Mouse (Mus musculus) intestine, embryonic 15.5 days (tissue): ENCODE data around the gene Ypel2. TPM values are rescaled to one million over a fixed set of nuclear protein-coding genes. Genes with fewer than 3 reads are reported as not detected.

Experiments
- ATAC-seq: fragments of 200-750 bp; cut with Nextera tagmentation; 2 replicates; pipeline ENCODE4 v1.8.0; 2017; ENCODE audit warnings: moderate TSS enrichment, moderate library complexity
- H3K27ac ChIP-seq: fragments of 300-500 bp; sonication (generic); 2 replicates; pipeline ENCODE4 v1.5.1; 2015; ENCODE audit warnings: mild to moderate bottlenecking, inconsistent platforms
- H3K27me3 ChIP-seq: fragments of 300-500 bp; sonication (generic); replicated peaks from 2 replicates; pipeline ENCODE4 v1.6.1; 2015; ENCODE audit warnings: inconsistent platforms
- H3K36me3 ChIP-seq: fragments of 300-500 bp; sonication (generic); 2 replicates; pipeline ENCODE4 v1.6.1; 2015; ENCODE audit warnings: inconsistent platforms
- H3K4me1 ChIP-seq: fragments of 300-500 bp; sonication (generic); replicated peaks from 2 replicates; pipeline ENCODE4 v1.6.1; 2015; ENCODE audit warnings: inconsistent platforms
- H3K4me2 ChIP-seq: fragments of 300-500 bp; sonication (generic); replicated peaks from 2 replicates; pipeline ENCODE4 v1.6.1; 2015; ENCODE audit warnings: mild to moderate bottlenecking, inconsistent platforms
- H3K4me3 ChIP-seq: fragments of 300-500 bp; sonication (generic); replicated peaks from 2 replicates; pipeline ENCODE4 v1.5.1; 2015; ENCODE audit warnings: inconsistent platforms
- H3K9ac ChIP-seq: fragments of 300-500 bp; sonication (generic); 2 replicates; pipeline ENCODE4 v1.6.1; 2015; ENCODE audit warnings: inconsistent platforms
- H3K9me3 ChIP-seq: fragments of 300-500 bp; sonication (generic); 2 replicates; pipeline ENCODE4 v1.6.1; 2016; ENCODE audit warnings: inconsistent platforms
- WGBS: fragments of 180-500 bp; shearing (Covaris S2); methylation state at CpG from one replicate; pipeline ENCODE4 v1.1.7; 2015; 5-methylcytosine and 5-hydroxymethylcytosine counted together
- polyA plus RNA-seq: library from polyadenylated mRNA; unstranded; fragments of >200 nt; fragmentation: Nextera tagmentation; extraction: Ambion mirVana; gene quantifications from 2 replicates; pipeline ENCODE4 v1.2.1, GENCODE M21; 2015

Ypel2 gene
- polyA plus RNA-seq, 1 experiment from 2014 or later: 7.5 TPM

GRCm38 (mm10) chr11:86906257-86906656 lies 87.2 kb downstream of the Ypel2 start:
- no peak overlapping the region for H3K9ac ChIP-seq
- no peak for ATAC-seq
- no peak overlapping the region for H3K27ac ChIP-seq
- H3K4me3 ChIP-seq: no peak overlapping the region
- WGBS: 90% methylated on average over 6 of the region's 6 CpGs
- H3K4me1 ChIP-seq: 0 out of 2 replicates have a peak, but pooled peaks cover 9% of the 10 kb centered on the region
- H3K9me3 ChIP-seq: no peaks in the 10 kb centered on the region
- no peaks in the 10 kb centered on the region for H3K36me3 ChIP-seq
- no peak overlapping the region for H3K4me2 ChIP-seq
- no peaks in the 10 kb centered on the region for H3K27me3 ChIP-seq

GRCm38 (mm10) chr11:86905261-86905660 lies 88.2 kb downstream of the Ypel2 start:
- no peak overlapping the region for H3K9ac ChIP-seq
- H3K4me2 ChIP-seq: no peak overlapping the region
- H3K27me3 ChIP-seq: no peaks in the 10 kb centered on the region
- ATAC-seq: no peak
- no peak overlapping the region for H3K4me3 ChIP-seq
- 0 out of 2 replicates have a peak, but pooled peaks cover 9% of the 10 kb centered on the region for H3K4me1 ChIP-seq
- WGBS: 71% methylated on average over 2 of the region's 2 CpGs
- no peaks in the 10 kb centered on the region for H3K9me3 ChIP-seq
- no peaks in the 10 kb centered on the region for H3K36me3 ChIP-seq
- no peak overlapping the region for H3K27ac ChIP-seq

- Histone ChIP-seq H3K9me3 (no peaks in the 10 kb centered on the region), H3K9ac (no peak overlapping the region), H3K4me3 (no peak overlapping the region), H3K36me3 (no peaks in the 10 kb centered on the region), H3K27me3 (no peaks in the 10 kb centered on the region), H3K4me2 (no peak overlapping the region), H3K4me1 (0 out of 2 replicates have a peak, but pooled peaks cover 9% of the 10 kb centered on the region), H3K27ac (no peak overlapping the region)
- ATAC-seq: no peak
- WGBS: 65% methylated on average over 4 of the region's 4 CpGs
Observed at GRCm38 (mm10) chr11:86904706-86905105, 88.8 kb downstream of the Ypel2 start.

GRCm38 (mm10) chr11:86898367-86898766 lies 95.1 kb downstream of the Ypel2 start:
- H3K27me3 ChIP-seq: no peaks in the 10 kb centered on the region
- 33% methylated on average over 2 of the region's 2 CpGs for WGBS
- no peaks in the 10 kb centered on the region for H3K9me3 ChIP-seq
- H3K36me3 ChIP-seq: no peaks in the 10 kb centered on the region
- no peak overlapping the region for H3K4me2 ChIP-seq
- no peak overlapping the region for H3K4me3 ChIP-seq
- no peak overlapping the region for H3K9ac ChIP-seq
- ATAC-seq: no peak
- peaks cover 4% of the 10 kb centered on the region; the same call in 1 of the 2 replicates for H3K4me1 ChIP-seq
- no peak overlapping the region for H3K27ac ChIP-seq

- 51% methylated on average over 3 of the region's 3 CpGs for WGBS
- Histone ChIP-seq H3K9me3 (no peaks in the 10 kb centered on the region), H3K4me2 (no peak overlapping the region), H3K27me3 (no peaks in the 10 kb centered on the region), H3K36me3 (no peaks in the 10 kb centered on the region), H3K27ac (no peak overlapping the region), H3K4me1 (peaks cover 4% of the 10 kb centered on the region; the same call in 1 of the 2 replicates), H3K9ac (no peak overlapping the region), H3K4me3 (no peak overlapping the region)
- ATAC-seq: no peak
Observed at GRCm38 (mm10) chr11:86895567-86895966, 97.9 kb downstream of the Ypel2 start.

GRCm38 (mm10) chr11:86895156-86895555 lies 98.4 kb downstream of the Ypel2 start:
- no peak overlapping the region for H3K9ac ChIP-seq
- no peak for ATAC-seq
- H3K27ac ChIP-seq: no peak overlapping the region
- no peak overlapping the region for H3K4me3 ChIP-seq
- H3K27me3 ChIP-seq: no peaks in the 10 kb centered on the region
- WGBS: 60% methylated on average over 9 of the region's 9 CpGs
- no peaks in the 10 kb centered on the region for H3K36me3 ChIP-seq
- H3K4me1 ChIP-seq: peaks cover 4% of the 10 kb centered on the region; the same call in 1 of the 2 replicates
- H3K9me3 ChIP-seq: no peaks in the 10 kb centered on the region
- H3K4me2 ChIP-seq: no peak overlapping the region

- Histone ChIP-seq H3K36me3 (no peaks in the 10 kb centered on the region), H3K4me2 (peak overlapping the region; percentile 77), H3K4me1 (peaks cover 4% of the 10 kb centered on the region; the same call in 1 of the 2 replicates), H3K27me3 (no peaks in the 10 kb centered on the region), H3K4me3 (peak overlapping the region; percentile 26), H3K27ac (no peak overlapping the region), H3K9ac (peak overlapping the region; percentile 45), H3K9me3 (no peaks in the 10 kb centered on the region)
- peak; percentile 76 for ATAC-seq
- 4% methylated on average over 19 of the region's 19 CpGs for WGBS
Observed at GRCm38 (mm10) chr11:86894171-86894577, 99.3 kb downstream of the Ypel2 start.

- Histone ChIP-seq H3K27ac (no peak overlapping the region), H3K4me1 (peaks cover 4% of the 10 kb centered on the region; the same call in 1 of the 2 replicates), H3K4me2 (no peak overlapping the region), H3K9me3 (no peaks in the 10 kb centered on the region), H3K4me3 (no peak overlapping the region), H3K9ac (no peak overlapping the region), H3K36me3 (no peaks in the 10 kb centered on the region), H3K27me3 (no peaks in the 10 kb centered on the region)
- 84% methylated on average over 15 of the region's 15 CpGs for WGBS
- ATAC-seq: 0 out of 2 replicates have a peak, but pooled peaks have one; percentile 6
Observed at GRCm38 (mm10) chr11:86892996-86893670, 100.4 kb downstream of the Ypel2 start.

Other genes starting within 250 kb of the Ypel2 start
- gene Cltc, start 236.1 kb downstream of the Ypel2 start, polyA plus RNA-seq: 134 and 135 TPM in 2 replicates
- gene Dhx40, start 186.0 kb downstream of the Ypel2 start, polyA plus RNA-seq: 15.3 and 16.0 TPM in 2 replicates
- 23.7 and 23.9 TPM in 2 replicates for gene Gdpd1, start 80.4 kb upstream of the Ypel2 start, polyA plus RNA-seq
- gene Smg8, start 93.1 kb upstream of the Ypel2 start, polyA plus RNA-seq: 16.4 and 18.2 TPM in 2 replicates
- gene Prr11, start 115.0 kb upstream of the Ypel2 start, polyA plus RNA-seq: 6.6 and 6.8 TPM in 2 replicates
- gene Ska2, start 115.5 kb upstream of the Ypel2 start, polyA plus RNA-seq: 41.2 and 46.6 TPM in 2 replicates
- gene Trim37, start 133.4 kb upstream of the Ypel2 start, polyA plus RNA-seq: 24.5 and 26.4 TPM in 2 replicates